Mouse (Mus musculus): ENCODE data around the gene Mup8.
"Not testable (repeated sequence)": the region's sequence is repeated elsewhere in the genome, so short reads cannot be mapped to it uniquely, and the experiment has no call there.

Gene Mup8

GRCm38 (mm10) chr4:60222499-60222898, at the start of gene Mup8:
TSS of gene Mup8 (minus strand) at chr4:60222599.
- not testable (repeated sequence) for DNase-seq (ENCODE audit: low spot score)

- not testable (repeated sequence) for DNase-seq (ENCODE audit: low spot score)
These were observed 43.8 kb upstream of the Mup8 start for GRCm38 (mm10) chr4:60265977-60266770.

GRCm38 (mm10) chr4:60262706-60263105, 40.3 kb upstream of the Mup8 start:
- not testable (repeated sequence) for DNase-seq (ENCODE audit: low spot score)

All from c-Kit-positive CD71-positive TER-119-positive erythroid progenitor cells, embryonic 14.5 days (primary cell).